Mouse (Mus musculus) retina, embryonic 14.5 days (tissue): Measurements from ENCODE around the gene Fam187a.

Source experiments
- DNase-seq: peaks from one replicate; pipeline ENCODE4 v3.0.0-alpha.2; 2015; ENCODE audit warnings: low spot score

The Fam187a gene

DNA sequence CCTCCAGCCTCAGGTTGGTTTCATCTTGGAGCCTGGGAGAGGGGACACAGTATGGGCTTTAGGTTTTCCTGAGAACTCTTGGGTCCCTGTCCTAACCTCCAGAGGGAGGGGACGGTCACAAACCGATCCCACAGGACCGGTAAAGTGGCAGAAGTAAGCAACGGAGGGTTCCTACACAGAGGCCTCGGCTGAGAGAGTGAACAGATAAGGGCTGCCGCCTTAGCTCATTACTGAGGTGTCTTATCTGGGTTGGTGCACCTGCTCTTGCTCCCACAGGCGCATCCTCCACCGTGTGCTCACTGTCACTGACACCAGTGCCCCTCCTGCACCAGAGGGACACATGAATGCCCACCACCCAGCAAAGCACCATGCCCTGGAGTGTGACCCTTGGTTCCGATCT is 10.8 kb downstream of the Fam187a start:
- DNase-seq, result no peak

DNA sequence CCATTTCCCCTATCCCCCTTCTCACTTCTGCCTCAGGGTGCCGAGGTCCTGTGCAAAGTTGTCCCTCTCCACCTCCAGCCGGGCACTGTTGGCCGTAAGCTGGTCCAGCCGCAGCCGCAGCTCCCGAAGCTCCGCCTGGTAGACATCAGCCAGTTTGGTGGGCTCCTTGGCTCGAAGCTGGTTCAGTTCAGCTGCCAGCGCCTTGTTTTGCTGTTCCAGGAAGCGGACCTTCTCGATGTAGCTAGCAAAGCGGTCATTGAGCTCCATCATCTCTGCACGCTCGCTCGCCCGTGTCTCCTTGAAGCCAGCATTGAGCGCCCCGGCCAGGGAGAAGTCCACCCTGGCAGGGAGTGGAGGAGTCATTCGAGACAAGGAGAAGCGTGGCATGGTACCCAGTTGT is 11.7 kb downstream of the Fam187a start:
- no peak for DNase-seq

DNA sequence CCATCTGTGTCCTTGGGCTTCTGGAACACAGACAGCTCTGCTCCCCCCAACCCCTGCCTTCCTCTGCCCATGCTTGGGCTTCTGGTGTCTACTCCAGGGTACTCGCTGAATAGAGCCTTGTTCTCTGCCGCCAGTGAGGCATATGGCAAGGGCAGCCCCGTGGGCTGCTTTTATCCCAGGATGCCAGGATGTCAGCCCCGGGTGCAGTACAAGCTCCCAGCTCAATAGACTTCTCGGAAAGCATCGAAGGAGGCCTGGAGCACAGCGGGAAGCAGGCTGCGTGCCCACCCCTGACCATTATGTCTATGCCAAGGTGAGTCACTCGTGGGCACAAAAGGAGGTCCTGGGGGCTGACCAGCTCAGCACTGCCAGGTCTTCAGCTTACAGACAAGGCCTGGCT is 13.4 kb downstream of the Fam187a start:
- peak; percentile 26 for DNase-seq

DNA sequence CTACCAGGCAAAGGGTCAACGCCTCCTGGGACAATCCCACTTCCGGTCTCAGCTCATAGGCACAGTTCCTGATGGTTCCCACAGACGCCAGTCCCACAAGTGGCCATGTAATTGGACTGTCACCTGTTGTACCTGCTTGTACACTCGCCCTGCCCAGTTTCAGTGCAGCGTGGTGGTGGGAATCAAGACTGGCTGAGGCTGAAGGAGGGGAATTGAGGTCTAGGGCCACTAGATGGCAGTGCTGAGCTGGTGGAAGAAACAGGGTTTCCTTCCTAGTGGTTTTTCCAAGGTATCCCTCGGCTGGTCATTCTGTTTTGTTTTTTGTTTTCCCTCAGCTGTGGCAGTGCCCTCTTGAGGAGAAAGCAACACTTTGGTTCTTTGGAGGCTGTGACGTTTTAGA is 15.8 kb downstream of the Fam187a start, which contains the start of gene Gfap:
Gene Gfap (minus strand): TSS at position 150 of the 400 bp plus-strand sequence.
- peak; percentile 96 for DNase-seq

DNA sequence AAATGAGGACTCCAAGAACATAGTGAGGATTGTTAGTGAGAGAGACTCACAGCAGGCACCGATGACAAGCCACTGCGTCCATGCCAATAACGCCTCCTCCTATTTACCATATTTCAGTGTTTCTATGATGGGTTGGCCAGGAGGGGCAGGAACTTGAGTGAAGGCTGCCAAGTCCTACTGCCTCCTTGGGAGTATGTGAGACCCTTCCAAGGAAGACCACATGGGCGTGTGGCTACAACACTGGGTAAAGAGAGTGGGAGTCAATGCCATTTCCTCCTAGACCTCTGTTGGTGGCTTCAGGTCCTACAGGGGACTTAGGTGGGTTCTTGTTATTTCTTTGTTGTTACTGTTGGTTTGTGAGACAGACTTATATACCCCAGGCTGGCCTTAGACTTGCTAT is 16.2 kb downstream of the Fam187a start:
- no peak for DNase-seq

DNA sequence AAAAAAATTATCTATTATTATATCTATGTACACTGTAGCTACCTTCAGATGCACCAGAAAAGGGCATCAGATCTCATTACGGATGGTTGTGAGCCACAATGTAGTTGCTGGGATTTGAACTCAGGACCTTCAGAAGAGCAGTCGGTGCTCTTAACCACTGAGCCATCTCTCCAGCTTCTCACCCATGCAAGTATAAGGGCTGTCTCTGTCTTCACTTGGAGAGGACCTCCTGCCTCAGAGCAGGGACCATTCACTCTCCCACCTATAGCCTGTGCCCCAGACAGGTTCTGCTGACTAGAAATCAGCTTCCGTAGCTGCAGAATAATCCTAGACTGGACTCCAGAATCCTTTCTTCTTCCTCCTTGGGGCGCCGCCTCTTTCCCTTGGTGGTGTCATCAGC is 17.1 kb downstream of the Fam187a start:
- DNase-seq, result no peak

DNA sequence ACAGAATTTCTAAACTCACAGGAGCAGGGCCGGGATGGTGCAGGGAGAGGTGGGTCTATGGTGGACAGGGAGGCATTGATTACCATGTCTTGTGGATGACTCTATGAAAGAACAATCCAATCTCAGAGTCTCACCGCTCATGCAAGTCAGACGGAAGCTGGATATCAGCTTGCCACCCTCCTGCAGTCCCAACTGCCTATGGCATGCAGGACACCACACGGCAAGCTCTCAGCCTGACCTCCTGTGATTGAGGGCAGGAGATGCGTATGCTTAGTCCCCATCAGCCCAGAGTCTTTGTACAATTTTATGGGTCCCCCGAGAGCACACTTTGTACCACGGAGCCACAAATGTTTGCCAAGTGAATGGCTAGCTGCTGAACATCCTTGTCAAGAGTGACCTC is 18.7 kb downstream of the Fam187a start:
- DNase-seq, result no peak

DNA sequence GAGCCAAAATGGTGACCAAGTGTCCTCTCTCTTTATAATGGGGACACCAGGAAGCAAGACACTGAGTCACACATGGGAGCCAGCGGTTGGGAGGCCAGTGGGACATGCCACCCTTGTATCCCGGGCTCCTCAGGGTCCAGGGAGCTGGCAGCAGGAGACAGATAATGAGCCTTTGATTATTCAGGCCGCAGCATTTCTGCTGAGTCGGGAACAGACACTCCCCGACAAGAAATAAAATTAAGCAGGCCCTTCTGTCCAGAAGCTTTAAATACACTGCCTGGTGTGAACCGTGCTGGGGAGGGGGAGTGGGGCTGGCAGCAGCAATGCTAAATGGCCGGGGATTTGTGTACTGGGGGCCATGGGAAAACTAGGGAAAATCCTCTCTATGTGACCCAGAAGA is 26.4 kb downstream of the Fam187a start:
- DNase-seq, result no peak

DNA sequence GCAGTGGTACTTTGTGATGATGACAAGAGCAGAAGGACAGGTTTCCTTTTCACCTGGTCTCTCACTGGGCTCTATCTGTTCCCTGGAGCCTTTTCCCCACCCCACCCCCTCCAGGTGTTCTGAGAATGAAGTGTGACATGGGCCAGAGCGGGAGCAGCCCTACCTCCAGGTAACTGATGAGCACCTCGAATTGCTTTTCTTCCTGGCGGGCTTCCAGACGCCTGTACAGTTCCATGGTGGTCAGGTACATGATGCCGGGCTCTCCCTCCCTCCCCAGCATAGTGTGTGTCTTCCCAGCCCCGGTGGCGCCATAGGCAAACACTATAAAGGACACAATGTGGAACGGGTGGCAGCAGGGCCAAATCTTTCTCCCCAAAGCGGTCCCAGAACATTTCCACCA is 30.4 kb downstream of the Fam187a start:
- DNase-seq, result no peak

DNA sequence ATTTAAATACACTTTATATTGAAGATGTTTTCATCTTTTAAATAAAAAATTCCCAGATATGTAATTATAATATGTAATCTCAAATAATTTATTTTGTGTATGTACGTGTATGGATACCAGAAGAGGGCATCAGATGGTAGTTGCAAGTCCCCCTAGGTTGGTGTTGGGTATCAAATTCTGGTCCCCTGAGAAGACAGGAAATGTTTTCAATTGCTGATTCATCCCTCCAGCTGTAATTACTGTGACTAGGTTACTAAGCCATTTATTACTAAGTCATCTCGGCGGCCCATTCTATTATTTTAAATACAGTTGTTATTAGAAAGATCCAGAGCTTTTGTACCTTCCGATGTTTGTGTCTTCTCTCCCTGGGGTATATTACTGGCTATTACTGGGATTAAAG is 33.1 kb downstream of the Fam187a start:
- DNase-seq, result no peak

DNA sequence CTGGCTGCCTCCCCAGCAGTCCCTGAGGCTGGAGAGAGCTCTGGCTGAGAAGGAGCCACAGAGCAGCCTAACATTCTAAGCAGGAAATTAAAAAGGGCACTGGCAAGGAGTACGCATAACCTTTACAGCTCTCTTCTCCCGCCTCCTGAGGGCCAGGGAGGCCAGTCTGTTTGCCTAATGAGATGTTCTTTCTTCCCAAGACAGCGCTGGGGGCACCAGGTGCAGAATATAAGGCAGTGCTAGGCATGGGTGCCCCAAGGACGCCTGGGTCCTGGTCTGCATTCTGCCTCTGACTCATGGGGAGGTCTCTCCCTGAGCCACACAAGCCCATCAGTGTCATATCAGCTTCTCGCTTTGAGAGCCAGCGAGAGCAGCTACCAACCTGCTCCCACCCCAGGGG is 36.5 kb downstream of the Fam187a start:
- DNase-seq, result no peak

DNA sequence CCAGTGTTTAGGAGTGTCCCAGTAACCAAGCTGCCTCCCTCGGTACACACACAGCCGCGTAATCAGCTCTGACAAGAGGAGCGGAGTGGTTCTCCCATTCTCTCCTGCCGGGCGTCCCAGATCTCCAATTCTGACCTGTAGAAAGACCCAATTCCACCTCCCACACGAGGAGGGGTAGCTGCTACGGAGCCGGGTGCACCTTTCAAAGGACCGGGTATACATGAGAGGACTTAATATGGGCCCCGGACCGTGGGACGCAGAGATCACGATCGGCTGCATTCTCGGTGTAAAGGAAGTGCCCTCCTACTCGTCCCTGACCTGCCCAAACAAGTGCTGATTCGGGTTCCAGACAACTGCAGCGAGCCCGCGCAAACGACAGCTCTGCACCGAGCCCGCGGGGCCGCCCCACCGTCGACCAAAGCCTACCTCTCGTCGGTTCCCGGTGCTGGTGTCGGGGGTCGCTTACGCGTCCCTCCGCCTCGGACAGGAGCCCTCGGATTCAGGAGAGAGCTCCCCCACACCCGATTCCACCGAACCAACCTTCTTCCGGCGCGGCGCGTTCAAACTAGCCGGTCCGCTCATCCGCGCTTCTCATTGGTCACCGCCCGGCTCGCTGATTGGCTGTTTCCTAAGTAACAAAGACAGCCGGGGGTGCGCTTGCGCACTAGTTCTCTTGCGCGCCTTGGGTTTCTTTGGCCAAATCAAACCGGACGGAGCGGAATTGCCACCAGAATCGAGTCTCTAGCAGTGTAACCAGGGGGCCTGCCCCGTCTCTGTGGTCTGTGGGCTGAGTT is 39.8 kb downstream of the Fam187a start, which contains the start of gene Kif18b:
Gene Kif18b (minus strand): TSS at position 568 of the 794 bp plus-strand sequence.
- peak; percentile 99 for DNase-seq

DNA sequence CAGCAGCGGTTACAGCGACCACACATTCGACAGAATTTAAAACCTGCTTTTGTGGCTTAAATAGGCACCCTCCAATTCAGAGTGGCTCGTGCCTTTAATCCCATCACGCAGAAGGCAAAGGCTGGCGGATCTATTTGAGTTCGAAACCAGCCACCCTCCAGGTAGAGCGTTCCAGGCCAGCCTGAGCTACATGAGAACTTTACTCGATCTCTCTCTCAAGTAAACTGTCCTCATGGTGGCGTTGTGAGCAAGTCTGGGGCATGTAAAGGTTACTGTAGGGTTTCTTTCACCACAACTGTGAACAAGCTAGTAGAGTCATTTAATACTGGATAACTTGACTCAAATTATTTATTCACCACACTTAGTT is 40.4 kb downstream of the Fam187a start:
- no peak for DNase-seq

DNA sequence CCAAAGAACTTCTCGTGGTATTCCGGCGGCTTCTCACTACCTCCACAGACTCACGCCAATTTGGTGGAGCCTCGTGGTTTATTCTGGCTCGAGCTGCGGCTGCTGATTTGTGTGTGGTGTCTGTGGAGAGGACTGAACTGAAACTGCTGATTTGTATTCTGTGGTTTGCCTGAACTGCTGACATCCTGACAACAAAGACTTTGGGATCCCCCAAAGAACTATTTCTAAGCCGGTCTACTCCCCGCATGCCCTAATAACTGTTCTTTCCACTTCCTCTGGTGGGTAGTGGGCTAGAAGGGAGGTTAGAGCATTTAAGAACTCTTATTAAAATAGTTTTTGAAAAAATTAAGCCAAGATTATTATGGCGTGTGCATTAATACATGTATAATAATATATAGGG is 45.7 kb downstream of the Fam187a start:
- DNase-seq, result no peak

DNA sequence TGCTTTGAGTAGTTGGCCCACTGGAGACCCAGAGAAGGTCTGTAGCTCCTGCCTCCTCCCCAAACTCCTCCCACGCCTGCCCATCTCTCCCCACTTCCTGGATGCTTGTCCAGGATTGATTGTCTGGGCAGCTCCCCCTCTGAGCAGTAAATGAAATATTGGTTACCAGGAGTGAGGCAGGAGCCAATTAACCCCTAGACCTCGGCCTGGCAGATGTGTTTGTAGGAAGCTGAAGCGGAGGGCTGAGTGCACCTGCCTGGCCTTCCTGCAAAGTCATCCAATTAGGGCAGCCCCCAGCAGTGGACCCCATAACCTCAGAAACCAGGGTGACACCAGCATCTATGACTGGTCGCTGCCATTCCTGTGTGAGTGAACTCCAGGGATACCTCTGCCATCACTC is 51.3 kb downstream of the Fam187a start:
- no peak for DNase-seq
